Mouse (Mus musculus) thymus, postnatal 4 days (tissue): ENCODE results near the gene Mknk2.
"Not testable (repeated sequence)": the region's sequence is repeated elsewhere in the genome, so short reads cannot be mapped to it uniquely, and the experiment has no call there.

ENCODE experiments used
- DNase-seq: peaks from one replicate; pipeline ENCODE4 v3.0.0; 2021

Mknk2 gene

DNA sequence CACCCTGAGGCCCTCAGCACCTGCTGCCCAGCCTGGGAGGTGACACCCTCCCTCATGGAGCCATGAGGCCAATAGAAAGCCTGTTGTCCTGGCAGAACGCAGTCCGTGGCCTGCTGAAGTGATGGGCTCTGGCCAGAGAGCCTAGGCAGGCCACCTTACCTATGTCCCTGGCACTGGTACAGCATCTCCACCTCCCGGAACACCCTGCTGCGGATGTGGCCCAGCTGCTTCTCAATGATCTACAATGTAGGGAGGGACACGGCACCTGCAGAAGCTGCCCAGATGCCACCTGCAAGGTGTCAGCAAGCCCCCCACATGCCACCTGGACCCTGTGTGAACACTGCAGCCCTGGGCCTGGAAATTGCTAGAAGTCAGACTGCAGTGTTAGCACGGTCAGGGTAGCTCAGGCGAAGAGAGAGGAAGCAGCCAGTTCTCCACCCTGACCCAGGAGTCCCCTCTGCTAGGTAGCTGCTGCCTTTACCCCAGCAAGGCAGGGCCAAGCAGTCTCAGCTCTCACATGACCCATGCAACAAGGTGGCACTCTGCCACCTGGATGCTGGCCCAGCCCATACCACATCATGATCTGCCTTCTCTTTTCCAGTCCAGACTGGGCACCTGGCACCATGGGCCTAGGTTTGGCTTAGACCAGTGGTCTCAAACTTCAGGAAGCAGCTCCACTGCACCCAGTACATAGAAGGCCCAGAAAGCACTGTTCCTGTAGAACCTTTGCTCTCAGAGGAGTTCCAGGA lies 8.0 kb downstream of the Mknk2 start:
- no peak for DNase-seq

DNA sequence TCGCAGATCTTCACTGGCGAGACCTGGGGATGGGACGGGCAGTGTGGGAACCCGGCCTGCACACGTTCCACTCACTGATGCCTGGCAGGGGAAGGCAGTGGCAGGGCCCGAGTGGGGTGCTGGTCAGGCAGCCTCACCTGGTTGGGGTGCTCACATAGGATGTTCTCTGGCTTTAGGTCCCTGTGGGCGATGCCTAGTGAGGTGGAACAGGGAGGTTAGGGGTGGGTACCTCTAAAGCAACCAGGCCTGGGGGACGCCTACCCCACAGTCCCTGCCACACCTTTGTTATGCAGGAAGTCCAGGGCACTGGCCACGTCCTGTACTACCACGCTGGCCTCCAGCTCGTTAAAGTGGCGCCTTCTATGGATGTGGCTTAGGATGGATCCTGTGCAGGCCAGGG lies 8.9 kb downstream of the Mknk2 start:
- DNase-seq: no peak

DNA sequence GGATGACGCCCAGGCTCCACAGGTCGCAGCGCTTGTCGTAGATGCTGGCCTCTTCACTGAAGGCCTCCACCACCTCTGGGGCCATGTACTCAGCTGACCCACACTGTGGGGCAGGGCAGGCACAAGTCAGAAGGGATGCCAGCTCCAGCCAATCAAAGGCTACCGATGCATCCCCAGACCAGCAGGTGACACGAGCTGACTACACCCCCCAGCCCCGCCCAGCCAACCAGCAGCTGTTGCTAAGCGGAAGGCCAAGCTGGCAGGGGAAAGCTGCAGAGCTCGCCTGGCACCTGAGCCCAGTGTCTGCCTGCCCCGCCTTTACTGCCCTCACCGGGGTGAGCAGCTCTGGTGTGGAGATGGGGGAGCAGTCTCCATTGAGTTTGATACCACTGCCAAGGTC lies 9.3 kb downstream of the Mknk2 start:
- no peak for DNase-seq

DNA sequence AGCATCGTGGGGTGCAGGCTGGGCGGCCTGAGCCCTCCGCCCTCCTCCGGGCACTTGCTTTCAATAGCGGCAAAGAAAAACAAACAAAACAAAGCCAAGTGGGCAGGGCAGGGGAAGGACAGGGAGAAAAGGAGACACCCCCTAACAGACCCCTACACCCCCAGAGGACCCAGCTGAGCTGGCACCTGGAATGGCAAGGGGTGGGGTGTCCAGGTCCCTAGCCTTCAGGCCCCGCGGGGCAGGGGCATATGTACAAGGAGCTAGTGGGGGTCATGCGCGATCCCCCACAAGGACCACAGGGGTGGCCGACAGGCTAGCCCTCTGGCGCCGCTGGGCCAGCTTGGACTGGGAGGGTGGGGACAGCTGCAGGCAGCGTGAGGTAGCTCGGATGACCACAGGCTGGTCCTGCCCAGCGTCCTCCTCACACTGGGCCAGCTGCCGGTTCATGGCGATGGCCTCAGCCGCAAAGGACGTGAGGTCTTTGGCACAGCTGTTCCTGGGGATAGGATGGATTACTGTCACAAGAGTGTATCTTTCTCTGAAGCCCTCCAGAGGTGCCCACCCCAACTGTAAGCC lies 11.0 kb downstream of the Mknk2 start:
- no peak for DNase-seq

DNA sequence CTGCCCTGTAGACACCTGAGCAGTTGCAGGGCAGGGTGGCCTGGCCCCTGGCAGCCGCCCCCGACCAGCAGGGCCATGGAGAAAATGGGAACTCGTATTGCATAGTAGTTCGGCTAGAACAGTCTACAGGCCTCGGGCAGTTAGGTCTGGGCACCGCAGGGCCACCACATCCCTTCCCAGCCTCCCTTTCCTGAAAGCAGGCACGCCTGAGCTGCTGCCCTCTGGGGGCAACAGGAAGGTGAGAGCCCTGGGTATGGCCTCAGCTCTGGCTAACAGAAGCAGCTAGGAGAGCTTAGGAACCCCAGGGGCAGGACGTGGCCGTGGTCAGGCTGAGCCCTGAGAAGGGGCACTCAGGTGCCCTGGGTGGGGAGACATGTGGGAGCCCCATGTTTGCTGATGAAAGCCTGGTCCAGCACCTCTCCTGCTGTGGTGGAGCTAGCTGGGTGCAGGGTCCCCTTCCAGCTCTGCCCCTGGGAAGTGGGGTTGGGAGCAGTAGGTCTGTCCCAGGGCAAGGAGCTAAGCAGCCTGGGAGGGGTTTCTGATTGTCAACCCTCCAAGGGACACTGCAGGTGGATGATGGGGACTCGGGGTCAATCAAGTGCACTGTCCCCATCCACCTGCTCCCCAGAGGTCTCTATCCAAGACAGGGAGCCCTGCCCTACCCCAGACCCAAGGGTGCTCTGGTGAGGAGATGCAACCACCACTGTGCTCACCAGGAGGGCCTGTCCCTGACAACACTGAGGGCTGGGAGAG lies 11.8 kb downstream of the Mknk2 start:
- DNase-seq: no peak

DNA sequence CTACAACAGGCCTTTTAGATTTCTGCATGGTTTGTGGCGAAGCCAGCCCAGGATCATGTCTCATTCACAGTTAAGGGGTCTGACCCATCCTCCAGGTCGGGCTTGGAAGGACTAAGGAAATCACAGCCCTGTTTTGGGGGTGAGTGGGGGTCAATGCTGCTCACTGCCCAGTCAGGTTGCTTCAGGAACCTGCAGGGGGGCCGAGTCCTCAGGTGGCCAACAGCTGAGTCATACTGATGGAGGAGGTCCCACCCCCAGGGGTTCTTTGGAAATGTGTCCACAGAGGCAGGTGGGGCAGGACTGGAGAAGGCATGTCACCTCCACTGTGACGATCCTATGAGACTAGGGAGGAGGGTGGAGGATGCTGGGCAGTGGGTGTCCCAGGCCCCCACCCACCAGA lies 12.5 kb downstream of the Mknk2 start:
- no peak for DNase-seq

DNA sequence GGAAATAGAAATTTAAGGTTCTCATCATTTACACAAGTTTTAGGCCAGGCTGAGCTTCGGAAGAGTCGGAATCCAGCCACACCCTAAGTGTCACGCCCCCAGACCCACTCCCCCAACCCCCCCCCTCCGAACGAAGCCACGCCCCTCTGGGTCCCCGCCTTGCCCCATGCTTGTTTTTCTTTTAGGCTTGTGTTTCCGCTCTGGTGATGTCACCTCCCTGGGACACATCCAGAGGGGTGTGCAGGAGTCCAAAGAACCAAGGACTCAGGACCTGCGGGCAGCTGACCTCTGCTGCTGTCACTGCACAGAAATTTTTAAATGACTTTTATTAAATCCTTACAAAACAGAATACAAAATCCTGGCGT lies 12.9 kb downstream of the Mknk2 start:
- no peak for DNase-seq

DNA sequence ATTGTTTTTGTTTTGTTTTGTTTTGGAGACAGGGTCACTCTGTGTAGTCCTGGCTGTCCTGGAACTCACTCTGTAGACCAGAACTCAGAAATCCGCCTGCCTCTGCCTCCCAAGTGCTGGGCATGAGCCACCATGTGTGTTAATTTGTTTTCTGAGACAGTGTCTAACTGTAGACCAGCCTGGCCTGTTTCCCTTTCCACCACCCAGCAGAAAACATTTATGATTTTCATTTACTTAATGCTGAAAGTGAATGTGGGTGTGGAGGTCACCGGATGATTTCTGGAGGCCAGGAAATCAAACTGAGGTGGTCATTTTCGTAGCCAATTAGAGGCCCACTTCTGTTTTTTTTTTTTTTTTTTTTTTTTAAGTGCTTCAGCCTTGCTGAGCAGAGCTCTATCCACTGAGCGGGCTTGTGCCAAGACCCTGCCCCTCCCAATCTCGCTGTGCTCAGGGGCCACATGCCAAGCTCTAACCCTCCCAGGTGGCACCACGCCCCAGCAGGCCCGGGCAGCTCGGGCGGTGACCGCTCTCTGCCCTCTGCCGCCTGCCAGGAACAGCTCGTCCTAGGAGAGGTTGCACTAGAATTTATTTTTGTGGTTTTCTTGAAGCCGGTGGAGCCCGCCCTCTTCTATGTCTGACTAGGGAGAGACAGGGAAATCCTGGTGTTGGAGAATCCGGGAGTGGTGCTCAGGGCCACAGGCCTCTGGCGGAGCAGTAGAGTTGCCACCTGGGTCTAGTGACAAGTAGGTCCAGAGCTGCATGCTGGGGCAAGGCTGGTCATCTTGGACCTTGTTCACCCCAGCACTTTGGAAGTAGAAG lies 13.5 kb downstream of the Mknk2 start:
- DNase-seq: peak; percentile 47

DNA sequence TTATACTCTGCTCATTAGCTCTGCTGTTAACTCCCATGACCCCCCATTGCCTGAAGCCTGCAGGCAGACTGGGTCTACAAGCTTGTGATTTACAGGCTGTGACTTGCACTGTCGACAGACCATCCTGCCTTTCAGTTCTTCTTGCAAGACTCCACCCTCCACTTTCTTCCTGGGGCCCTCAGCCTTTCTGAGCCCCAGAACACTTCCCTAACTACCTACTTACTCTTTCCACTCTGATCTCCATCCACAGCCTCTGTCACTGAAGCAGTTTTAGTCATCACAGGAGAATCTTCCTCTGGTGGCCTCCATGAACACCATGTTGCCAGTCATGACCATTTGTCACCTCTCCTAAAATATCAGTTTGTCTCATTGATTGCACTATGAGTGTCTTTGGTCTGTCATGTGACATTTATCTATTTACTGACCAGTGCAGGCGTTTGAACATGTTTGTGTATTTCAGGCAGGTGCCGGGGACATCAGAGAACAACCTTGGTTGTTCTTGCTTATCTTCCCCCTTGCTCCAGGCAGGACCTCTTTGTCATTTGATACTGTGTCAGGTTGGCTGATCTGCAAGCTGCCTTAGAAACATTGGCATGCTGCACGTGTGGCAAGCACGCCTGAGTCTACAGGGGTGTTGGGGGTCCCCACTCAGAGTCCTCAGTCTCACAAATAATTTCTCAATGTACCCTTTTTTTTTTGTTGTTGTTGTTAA lies 14.3 kb downstream of the Mknk2 start:
- DNase-seq: peak; percentile 55

DNA sequence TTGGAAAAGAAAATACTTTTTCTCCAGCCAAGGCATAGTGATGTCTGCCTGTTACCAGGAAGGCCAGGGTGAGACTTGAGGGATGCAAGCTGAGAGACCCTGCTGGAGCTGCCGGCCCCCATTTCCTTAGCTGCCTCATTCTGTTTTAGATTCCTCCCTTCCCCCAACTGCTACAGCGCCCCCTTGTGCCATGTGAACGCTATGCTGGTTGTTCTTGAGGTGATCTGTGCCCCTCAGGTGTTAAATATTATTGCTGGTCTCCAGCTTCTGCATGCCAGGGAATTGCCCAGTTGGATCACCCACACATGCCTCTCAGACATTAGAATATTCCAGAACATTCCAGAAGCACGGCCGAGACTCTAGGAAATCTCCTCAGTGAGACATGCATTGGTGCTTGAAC lies 16.8 kb downstream of the Mknk2 start:
- DNase-seq: peak; percentile 96

DNA sequence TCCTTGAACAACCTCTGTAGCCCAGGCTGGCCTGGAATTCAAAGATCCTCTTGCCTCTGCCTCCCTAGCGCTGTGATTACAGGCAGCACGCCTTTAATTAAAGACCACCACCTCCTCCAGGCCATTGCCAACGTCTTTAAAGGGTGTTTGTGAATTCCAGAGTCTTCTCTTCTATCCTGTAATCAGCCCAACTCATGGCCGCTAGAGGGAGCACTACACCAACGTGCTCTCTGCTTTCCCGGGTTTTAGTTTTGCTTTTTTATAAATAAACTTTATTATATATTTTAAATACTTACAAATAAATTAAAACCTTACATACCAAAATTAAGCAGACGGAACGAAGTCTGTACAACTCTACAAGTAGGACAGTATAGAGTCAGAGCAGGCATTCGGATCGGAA lies 18.7 kb downstream of the Mknk2 start:
- DNase-seq: peak; percentile 90

DNA sequence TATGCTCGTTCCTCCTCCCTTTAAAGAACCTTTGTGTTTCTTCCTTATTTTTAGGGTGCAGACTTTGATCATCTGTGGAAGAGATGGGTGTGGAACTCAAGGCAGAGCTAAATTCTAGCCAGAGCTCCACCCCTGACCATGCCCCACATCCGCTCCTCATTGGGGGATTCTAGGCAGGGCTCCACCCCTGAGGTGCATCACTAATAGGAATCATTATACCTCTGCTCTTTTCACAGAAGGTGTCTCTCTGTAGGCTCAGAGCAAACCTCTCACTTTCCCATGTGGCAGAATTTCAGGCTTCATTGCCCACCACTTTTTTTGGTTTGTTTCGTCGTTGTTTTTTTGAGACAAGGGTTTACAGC lies 19.1 kb downstream of the Mknk2 start:
- peak; percentile 56 for DNase-seq

DNA sequence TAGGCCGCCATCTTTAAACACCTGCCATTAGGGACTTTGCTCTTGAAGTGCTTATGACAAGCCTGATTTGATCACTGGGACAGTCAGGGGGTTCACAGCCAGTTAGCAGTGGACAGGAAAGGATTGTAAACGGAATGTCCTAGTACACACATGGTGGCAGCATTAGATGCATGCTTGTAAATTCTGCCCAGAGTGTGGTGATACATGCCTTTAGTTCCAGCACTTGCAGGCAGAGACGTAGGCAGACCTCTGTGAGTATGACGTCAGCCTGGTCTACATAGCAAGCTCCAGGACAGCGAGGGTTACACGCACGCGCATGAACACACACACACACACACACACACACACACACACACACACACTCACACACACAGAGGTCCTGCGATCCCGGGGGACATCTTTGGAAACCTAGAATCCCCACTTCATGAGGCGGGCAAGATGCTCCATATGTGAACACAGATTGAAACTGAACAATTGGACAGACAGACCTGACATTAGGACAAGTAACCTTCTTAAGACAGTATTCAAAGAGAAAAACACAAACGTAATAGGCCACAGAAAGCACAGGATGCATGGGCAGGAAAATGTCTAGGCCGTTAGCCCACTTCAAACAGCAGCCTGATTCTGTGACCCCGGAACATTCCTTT lies 19.6 kb downstream of the Mknk2 start:
- no peak for DNase-seq

DNA sequence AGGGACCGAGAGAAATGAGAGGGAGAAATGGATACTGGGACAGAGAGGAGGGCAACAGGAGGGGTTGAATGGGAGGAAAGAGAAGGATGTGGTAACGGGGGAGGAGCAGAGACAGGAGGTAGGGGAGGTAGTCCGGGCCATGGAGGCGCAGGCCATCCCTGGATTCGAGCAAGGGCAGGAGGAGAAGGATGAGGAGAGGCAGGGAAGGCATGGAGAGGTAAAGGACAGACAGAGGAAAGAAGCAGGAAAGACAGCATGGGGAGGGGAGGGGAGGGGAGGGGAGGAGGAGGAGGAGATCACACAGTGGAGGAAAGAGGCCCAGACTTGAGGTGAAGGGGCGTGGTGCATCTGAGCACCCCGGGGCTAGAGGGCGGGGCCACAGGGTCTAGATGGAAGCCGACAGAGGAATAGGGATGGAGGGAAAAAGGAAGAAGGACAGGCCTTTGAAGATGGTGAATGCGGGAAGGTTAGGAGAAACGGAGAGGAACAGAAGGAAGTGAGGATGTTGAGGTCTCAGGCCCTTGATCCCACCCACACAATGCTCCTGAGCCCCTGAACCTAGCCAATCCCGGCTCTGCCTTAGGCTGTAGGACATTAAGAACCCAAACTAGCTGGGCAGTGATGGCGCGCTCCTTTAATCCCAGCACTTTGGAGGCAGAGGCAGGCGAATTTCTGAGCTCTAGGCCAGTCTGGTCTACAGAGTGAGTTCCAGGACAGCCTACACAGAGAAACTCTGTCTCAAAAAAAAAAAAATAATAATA lies 20.9 kb downstream of the Mknk2 start, which contains the start of gene Btbd2:
TSS of gene Btbd2 (minus strand) at position 209 of the 761 bp plus-strand sequence.
- DNase-seq: peak; percentile 69

DNA sequence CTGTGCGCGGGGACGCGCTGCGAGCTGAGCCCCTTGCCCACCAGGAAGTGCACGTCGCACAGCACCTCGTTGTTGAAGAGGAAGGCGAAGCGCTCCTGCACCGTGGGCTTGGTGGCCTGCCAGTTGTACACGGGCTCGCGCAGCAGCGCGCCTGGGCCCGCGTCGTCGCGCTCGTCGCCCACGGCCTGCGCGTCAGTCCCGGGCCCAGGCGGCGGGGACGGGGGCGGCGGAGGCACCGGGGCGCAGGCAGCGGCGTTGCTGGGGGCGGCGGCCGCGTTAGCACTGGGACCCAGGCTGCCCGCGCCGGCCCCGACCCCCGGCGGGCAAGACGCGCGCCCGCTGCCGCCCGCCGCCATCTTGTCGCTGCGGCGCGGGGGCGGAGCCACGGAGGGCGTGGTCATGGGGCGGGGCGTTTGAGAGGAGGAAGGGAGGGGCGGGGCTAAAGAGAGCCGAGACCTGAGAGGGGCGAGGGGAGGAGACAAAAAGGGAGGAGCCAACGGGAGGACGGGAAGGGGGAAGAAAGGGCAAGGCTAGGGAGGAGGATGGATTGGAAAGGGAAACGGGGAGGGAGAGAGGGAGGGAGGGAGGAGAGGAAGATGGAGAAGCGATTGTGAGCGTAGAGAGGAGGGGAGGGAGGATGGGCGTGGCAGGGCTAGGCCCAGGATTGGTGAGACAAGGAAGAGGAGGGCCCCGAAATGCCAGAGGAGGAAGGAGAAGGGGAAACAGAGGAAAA lies 21.6 kb downstream of the Mknk2 start:
- DNase-seq: peak; percentile 100

DNA sequence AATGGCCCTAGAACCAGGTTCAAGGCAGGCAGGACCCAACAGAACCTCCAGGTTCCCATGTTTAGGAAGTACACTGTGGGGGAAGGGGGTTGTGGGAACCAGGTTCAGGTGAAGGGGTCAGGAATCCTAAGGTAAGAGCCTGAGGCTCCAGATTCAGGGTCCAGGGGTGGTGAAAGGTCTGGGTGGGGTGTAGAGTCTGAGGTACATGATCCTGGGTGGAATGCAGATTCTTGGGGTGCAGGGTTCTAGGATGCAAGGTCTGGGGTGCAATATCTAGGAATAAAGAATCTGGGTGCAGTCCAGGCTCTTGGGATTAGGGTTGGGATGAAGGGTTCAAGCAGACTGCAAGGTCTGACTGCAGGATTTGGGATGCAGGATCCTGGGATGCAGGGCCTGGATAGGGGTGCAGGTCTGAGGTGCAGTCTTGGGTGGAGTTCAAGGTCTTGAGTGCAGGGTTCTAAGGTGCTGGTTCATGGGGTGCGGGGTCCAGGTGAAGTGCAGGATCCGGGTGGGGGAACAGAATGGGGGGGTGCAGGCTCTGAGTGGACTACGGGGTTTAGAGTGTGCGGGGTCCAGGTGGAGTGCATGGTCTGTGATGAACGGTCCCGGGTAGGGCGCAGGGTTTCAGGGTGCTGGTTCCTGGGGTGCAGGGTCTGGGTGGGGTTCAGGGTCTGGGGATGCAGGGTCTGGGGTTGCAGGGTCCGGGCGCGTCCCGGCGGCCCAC lies 22.3 kb downstream of the Mknk2 start:
- DNase-seq: no peak

DNA sequence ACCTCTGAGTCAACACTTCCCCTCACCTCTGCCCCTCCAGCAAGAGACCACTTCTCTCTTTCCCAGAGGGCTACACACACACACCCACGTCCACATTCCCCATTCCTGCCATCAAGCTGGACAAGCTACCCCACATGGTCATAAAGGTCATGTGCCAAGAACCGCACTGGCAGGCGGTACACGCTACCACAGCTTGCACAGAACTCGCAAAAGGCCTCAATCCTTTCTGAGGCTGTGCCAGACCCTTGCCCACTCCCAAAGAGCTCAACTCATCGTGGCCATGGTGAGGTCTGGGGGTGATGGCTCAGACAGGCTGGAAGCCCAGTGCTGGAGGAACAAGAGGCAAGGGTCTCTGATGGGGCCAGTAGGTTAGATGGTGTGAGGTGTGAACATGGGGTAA lies 23.0 kb downstream of the Mknk2 start:
- no peak for DNase-seq

DNA sequence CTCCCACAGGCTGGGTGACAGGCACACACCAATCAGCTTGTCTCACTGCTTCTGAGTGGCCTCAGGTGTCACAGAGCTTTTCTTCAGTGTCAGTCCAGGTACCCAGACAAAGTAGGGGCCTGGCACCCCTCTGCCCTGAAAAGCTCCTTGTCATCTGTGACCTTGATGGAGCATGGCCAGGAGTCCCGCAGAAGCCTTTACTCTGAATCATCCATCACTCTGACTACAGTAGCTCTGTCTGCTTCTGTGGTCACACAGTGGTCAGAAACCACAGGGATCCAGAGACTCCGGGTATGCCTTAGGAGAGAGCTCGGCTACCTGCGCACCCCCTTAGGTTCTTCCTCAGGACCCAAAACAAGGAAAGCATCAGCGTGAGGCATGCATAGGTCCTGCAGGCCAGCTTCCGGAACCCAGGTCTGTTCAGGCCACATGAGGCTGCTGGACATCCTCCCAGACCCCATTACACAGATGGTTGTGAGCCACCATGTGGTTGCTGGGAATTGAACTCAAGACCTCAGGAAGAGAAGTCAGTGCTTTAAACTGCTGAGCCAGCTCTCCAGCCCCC lies 24.7 kb downstream of the Mknk2 start:
- DNase-seq: no peak

DNA sequence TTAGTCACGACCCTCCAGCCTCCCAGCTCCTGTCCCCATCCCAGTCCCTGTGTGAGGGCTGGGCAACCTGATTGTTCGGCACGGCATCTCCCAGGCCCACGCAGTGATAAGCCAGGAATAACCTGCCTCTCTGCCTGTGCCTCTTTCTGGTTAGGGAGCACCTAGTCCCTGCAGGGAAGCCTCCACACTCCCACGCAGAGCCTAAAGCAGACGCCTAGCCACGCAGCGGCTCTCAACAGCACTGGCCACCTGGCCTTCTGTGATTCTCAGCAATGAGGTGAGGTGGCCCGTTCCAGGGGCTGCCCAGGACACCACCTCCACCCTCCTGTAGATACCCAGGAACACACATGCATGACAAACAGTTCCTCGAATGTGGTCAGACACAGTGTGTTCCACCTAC lies 27.5 kb downstream of the Mknk2 start:
- no peak for DNase-seq

DNA sequence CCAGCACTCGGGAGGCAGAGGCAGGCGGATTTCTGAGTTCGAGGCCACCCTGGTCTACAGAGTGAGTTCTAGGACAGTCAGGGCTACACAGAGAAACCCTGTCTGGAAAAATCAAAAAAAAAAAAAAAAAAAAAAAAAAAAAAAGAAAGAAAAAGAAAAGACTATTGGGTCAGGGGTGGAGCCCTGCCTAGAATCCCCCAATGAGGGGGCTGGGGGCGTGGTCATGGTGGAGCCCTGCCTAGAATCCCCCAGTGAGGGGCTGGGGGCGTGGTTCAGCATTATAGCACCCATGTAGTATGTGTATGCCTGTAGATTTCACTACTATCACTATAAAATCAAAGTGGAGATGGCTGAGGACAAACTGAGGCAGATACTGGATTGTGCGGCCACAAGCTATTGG lies 28.0 kb downstream of the Mknk2 start:
- not testable (repeated sequence) for DNase-seq
